Mouse (Mus musculus) liver, embryonic 14.5 days (tissue): ENCODE data around the gene Myrfl. TPM values are rescaled to one million over a fixed set of nuclear protein-coding genes. Genes with fewer than 3 reads are reported as not detected.

Source experiments
- ATAC-seq: fragments of 200-750 bp; cut with Nextera tagmentation; 2 replicates; pipeline ENCODE4 v1.8.0; 2017; ENCODE audit warnings: moderate number of reproducible peaks, mild to moderate bottlenecking, moderate library complexity; ENCODE audit not compliant: insufficient read depth
- DNase-seq, 3 experiments: peaks; one replicate each; pipeline ENCODE4 v3.0.0-alpha.2; 2012 to 2013; ENCODE audit warnings: low read depth in 3 of 3, low spot score in 3 of 3
- H3K27ac ChIP-seq: fragments of 300-500 bp; sonication (generic); 2 replicates; pipeline ENCODE4 v1.5.1; 2014; ENCODE audit warnings: moderate library complexity, mild to moderate bottlenecking, control low read depth, inconsistent platforms
- H3K27me3 ChIP-seq: fragments of 300-500 bp; sonication (generic); 2 replicates; pipeline ENCODE4 v1.6.1; 2014; ENCODE audit warnings: mild to moderate bottlenecking, low read length, moderate library complexity; ENCODE audit not compliant: control insufficient read depth, insufficient read depth
- H3K36me3 ChIP-seq: fragments of 300-500 bp; sonication (generic); replicated peaks from 2 replicates; pipeline ENCODE4 v1.6.1; 2014; ENCODE audit warnings: low read depth; ENCODE audit not compliant: control insufficient read depth, insufficient read depth
- H3K4me1 ChIP-seq, 2 experiments: fragments of 200-500 bp in 1 of 2; fragments of 300-500 bp in 1 of 2; sonication (generic) in 1 of 2; replicated peaks; 2 replicates each; pipeline ENCODE4 v1.6.1; 2012 to 2014; ENCODE audit warnings: antibody characterized with exemption in 1 of 2, inconsistent platforms in 1 of 2, low read length in 1 of 2; ENCODE audit not compliant: control insufficient read depth in 2 of 2, insufficient read depth in 2 of 2
- H3K4me2 ChIP-seq: fragments of 300-500 bp; sonication (generic); 2 replicates; pipeline ENCODE4 v1.6.1; 2014; ENCODE audit warnings: low read depth, mild to moderate bottlenecking, control low read depth, moderate library complexity
- H3K4me3 ChIP-seq, 2 experiments: fragments of 200-500 bp in 1 of 2; fragments of 300-500 bp in 1 of 2; sonication (generic) in 1 of 2; 2 replicates each; pipeline ENCODE4 v1.5.1; 2012 to 2014; ENCODE audit warnings: low read depth in 2 of 2, low read length in 2 of 2, mild to moderate bottlenecking in 2 of 2, control low read depth in 1 of 2, inconsistent platforms in 1 of 2, moderate library complexity in 1 of 2; ENCODE audit not compliant: insufficient read depth in 1 of 2
- H3K9ac ChIP-seq: fragments of 300-500 bp; sonication (generic); replicated peaks from 2 replicates; pipeline ENCODE4 v1.6.1; 2014; ENCODE audit warnings: mild to moderate bottlenecking, control low read depth, moderate library complexity
- H3K9me3 ChIP-seq: fragments of 300-500 bp; sonication (generic); 2 replicates; pipeline ENCODE4 v1.6.1; 2016; ENCODE audit warnings: low read length, mixed read lengths; ENCODE audit not compliant: control insufficient read depth
- CTCF ChIP-seq: IDR thresholded peaks from 2 replicates; pipeline ENCODE4 v1.5.1; 2016; ENCODE audit warnings: antibody characterized with exemption, low read depth, control low read depth
- EP300 ChIP-seq: IDR thresholded peaks from 2 replicates; pipeline ENCODE4 v1.6.1; 2016; ENCODE audit warnings: antibody characterized with exemption, low read depth
- WGBS: fragments of 180-500 bp; shearing (Covaris S2); extraction: QIAGEN DNeasy Blood & Tissue Kit; methylation state at CpG from one replicate; pipeline ENCODE4 v1.1.7; 2014; ENCODE audit not compliant: insufficient replicate concordance; 5-methylcytosine and 5-hydroxymethylcytosine counted together
- polyA plus RNA-seq, 2 experiments: library from polyadenylated mRNA; depleted of rRNA in 1 of 2; stranded (reverse) in 1 of 2; unstranded in 1 of 2; fragments of >200 nt; fragmentation: Nextera tagmentation in 1 of 2; extraction: Ambion mirVana in 1 of 2; gene quantifications; 2 replicates each; pipeline versions ENCODE4 v1.2.1 to v1.2.3; 2012 to 2014

Gene Myrfl
- polyA plus RNA-seq, 2 experiments, result not detected

DNA sequence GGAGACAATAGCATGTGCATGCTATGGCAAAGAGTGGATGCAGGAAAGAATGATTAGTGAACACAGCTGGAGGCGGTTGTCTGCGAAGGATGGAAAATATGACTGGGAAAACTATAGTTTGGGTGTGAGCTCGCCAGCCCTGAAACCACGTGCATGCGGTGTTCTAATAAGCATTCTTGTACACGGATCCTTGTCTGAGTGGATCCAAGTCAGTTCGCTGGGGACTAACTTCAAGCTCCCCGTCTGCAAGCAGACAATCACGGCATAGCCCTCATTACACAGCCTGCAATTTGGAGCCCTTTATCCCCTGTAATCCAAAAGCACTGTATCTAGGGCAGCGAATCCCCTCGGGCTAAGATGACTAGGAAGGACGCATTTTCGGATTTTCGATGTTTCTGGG lies 136.2 kb downstream of the Myrfl start:
- no peak for DNase-seq
- no peak for TF ChIP-seq CTCF
- no peak for TF ChIP-seq EP300
- Histone ChIP-seq H3K36me3 (no peaks in the 10 kb centered on the region), H3K27ac (no peak overlapping the region), H3K9me3 (no peaks in the 10 kb centered on the region), H3K4me3 (no peak overlapping the region), H3K4me1 (no peaks in the 10 kb centered on the region), H3K4me2 (no peak overlapping the region), H3K9ac (no peak overlapping the region), H3K27me3 (no peaks in the 10 kb centered on the region)
- 73% methylated on average over 14 of the region's 14 CpGs for WGBS
- ATAC-seq, result no peak

DNA sequence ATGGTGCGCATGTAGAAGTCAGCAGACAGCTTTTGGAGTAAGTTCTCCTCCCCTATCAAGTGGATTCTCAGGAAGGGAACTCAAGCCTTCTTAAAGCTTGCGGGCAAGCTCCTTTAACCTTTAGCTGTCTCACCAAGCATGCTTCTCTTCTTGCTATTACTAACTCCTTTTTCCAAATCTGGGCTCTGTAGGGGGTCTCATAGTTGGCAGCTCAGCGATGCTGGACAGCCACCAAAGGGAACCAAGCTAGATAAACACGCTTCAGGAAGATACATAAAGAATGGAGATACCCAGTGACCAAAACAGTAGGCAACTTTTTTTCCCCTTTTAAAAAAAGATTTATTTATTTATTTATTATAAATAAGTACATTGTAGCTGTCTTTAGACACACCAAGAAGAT lies 136.9 kb downstream of the Myrfl start:
- Histone ChIP-seq H3K4me1 (no peaks in the 10 kb centered on the region), H3K27me3 (no peaks in the 10 kb centered on the region), H3K27ac (no peak overlapping the region), H3K4me2 (no peak overlapping the region), H3K9me3 (no peaks in the 10 kb centered on the region), H3K9ac (no peak overlapping the region), H3K4me3 (no peak overlapping the region), H3K36me3 (no peaks in the 10 kb centered on the region)
- no peak for DNase-seq
- no peak for ATAC-seq
- TF ChIP-seq CTCF (no peak), EP300 (no peak)
- WGBS, result 70% methylated on average over 4 of the region's 4 CpGs

DNA sequence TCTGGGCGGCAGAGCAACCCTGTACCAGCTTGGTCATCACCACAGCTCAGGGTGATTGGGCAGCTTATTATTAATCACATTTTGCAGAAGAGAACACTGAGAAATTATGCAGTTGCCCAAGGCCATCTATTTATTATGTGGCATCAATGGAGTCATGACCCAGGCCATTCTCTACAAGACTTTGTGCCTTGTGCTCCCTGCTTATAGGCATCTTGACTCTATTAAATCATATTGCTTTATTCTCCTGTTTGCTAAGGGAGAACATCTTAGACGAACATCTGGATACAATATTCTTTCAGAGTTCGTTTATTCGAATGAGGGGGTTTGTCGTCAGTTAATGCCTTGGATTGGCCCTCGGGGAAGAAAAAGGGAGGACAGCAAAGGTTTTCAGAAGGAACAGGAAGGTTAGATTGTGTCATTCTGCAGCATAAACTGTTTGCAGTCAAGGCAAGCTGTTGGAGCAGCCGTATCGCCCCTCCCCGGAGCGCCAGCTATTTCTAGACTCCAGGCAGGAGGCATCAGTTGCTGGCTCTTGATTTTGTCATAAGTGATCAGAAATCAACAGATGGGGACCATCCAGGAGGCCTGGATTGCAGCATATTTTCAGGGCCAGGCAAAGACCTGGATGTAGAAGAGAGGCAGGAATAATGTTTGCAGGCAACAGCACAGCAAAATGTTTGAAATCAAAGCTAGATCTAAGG lies 140.7 kb downstream of the Myrfl start:
- Histone ChIP-seq H3K4me3 (no peak overlapping the region), H3K27ac (no peak overlapping the region), H3K36me3 (no peaks in the 10 kb centered on the region), H3K9me3 (no peaks in the 10 kb centered on the region), H3K27me3 (no peaks in the 10 kb centered on the region), H3K4me1 (no peaks in the 10 kb centered on the region), H3K9ac (no peak overlapping the region), H3K4me2 (no peak overlapping the region)
- DNase-seq (no peak), ATAC-seq (no peak)
- no peak for TF ChIP-seq EP300
- TF ChIP-seq CTCF, result no peak
- WGBS, result 64% methylated on average over 10 of the region's 10 CpGs

DNA sequence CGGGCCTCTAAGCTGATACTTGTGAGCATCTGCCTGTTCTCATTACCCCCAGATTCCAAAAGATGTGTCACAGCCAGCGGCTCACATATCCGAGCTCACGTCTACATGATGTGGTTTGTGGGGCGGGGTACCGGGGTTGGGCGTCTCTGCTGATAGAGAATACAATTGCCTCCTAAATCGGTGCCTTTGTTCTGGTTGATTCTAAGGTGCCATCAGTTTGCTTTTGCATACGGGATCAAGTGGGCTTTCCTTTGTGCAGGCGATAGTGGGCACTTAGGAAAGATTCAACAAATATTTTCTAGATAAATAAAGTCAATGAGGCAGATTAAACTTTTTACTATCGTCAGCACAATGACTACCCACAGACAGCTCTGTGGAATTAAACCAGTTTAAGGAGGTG lies 141.8 kb downstream of the Myrfl start:
- no peak overlapping the region for H3K4me3 ChIP-seq
- H3K9me3 ChIP-seq, result no peaks in the 10 kb centered on the region
- no peak overlapping the region for H3K27ac ChIP-seq
- DNase-seq (no peak), ATAC-seq (no peak)
- WGBS, result 68% methylated on average over 11 of the region's 11 CpGs
- TF ChIP-seq EP300 (no peak), CTCF (no peak)
- no peak overlapping the region for H3K4me2 ChIP-seq
- H3K9ac ChIP-seq, result no peak overlapping the region
- H3K4me1 ChIP-seq, result no peaks in the 10 kb centered on the region
- no peaks in the 10 kb centered on the region for H3K27me3 ChIP-seq
- H3K36me3 ChIP-seq, result no peaks in the 10 kb centered on the region

DNA sequence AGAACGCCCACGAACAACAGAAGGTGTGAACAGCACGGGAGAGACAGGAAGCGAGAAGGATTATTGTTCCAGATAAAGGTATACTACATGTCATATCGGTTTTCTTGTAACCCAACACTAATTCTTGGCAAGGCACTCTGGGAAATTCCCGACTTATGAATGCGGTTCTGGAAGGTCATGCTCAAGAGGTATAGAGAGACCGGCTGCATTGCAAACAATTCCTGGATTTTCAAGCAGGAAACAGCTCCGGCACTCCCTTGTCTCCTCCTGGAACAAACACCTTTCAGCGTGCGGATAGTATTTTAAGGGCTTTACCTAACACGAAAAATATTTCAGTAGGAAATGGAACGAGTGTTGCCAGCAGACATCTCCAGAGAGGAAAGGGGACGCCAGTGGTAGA lies 145.8 kb downstream of the Myrfl start:
- Histone ChIP-seq H3K27ac (no peak overlapping the region), H3K36me3 (no peaks in the 10 kb centered on the region), H3K9me3 (no peaks in the 10 kb centered on the region), H3K4me3 (no peak overlapping the region), H3K9ac (no peak overlapping the region), H3K4me2 (no peak overlapping the region), H3K4me1 (no peaks in the 10 kb centered on the region), H3K27me3 (no peaks in the 10 kb centered on the region)
- WGBS, result 53% methylated on average over 14 of the region's 14 CpGs
- TF ChIP-seq CTCF, result no peak
- TF ChIP-seq EP300, result no peak
- no peak for DNase-seq
- no peak for ATAC-seq
